Mouse (Mus musculus) fat pad, adult 2 months (tissue): Measurements from ENCODE around the gene Rnf38.

Experiments
- DNase-seq: peaks from one replicate; pipeline ENCODE4 v3.0.0-alpha.2; 2011; ENCODE audit warnings: low read depth, low spot score; ENCODE audit errors: extremely low read depth

Rnf38 gene

GRCm38 (mm10) chr4:44233713-44234003 is at the start of gene Rnf38:
Rnf38 (minus strand) TSS chr4:44233789.
- DNase-seq: no peak

- DNase-seq: peak; percentile 10
These were observed 48.1 kb upstream of the Rnf38 start for GRCm38 (mm10) chr4:44281597-44282265.

- DNase-seq: no peak
These were observed 37.5 kb upstream of the Rnf38 start for GRCm38 (mm10) chr4:44271134-44271533.

DNA sequence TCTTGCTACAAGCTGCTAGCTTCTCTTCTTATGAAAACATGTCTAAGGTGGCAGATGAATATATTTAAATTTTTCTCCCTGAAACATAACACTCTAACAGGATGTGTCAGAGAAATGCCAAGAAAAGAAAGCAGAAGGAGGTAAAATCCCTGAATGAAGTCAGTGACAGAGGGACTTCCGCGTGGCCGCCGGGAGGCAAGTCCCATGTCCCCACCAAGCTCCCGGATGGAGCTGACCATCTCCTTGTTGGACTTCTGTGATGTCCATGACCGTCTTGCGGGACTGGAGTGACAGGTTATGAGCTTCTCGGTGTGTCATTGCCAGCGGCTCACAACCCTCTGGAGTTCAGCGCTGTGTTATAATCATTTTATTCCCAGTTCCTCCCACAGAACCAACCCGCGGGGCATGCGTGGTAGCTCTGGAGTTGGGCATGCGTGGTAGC is 35.8 kb upstream of the Rnf38 start:
- no peak for DNase-seq

DNA sequence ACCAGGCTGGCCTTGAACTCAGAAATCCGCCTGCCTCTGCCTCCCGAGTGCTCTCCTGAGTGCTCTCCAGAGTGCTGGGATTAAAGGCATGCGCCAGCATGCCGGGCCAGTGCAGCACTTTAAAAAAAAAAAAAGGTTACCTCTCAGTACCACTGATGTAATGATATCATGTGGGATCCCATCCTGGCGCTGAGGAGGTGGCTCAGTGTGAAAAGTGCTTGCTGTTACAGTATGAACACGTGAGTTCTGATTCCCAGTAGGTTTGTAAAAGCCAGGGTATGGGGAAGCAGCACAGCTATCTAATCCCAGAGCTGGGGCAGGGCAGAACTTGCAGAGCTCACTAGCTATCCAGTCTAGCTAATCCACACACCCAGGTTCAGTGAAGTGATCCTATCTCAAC is 33.8 kb upstream of the Rnf38 start:
- DNase-seq: no peak

- no peak for DNase-seq
These were observed 31.9 kb upstream of the Rnf38 start for GRCm38 (mm10) chr4:44265500-44265899.

DNA sequence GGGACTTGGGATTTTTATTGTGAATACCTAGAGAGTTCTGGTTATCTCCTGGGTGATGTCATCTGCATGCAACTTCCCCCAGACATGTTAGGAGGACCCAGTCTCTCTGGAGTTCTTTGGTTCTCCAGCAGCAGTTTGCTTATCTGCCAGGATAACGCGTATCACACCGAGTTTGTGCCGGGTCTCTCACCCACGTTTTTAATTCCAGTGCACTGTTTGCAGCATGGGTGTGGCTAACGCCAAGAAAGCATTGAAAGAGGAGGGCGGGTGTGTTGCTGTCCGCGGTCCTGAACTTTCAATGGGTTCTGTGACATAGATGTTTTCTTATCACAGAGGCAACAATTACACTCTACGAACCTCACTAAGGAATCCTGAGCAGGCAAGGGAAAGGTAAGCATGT is 26.7 kb upstream of the Rnf38 start:
- DNase-seq: no peak

DNA sequence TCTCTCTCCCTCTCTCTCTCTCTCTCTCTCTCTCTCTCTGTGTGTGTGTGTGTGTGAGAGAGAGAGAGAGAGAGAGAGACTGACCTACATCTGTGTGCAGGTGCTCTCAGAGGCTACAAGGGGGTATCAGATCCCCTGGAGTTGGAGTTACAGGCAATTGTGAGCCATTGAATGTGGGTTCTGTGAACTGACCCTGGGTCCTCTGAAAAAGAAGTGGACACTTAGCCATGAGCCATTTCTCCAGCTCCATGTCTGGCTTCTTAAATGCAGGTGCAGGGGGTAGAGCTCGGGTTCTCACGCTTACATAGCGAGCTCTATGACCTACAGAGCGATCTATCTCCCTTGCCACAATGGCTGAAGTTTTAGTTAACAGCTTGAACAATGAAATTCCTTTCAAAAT is 25.5 kb upstream of the Rnf38 start:
- no peak for DNase-seq

DNA sequence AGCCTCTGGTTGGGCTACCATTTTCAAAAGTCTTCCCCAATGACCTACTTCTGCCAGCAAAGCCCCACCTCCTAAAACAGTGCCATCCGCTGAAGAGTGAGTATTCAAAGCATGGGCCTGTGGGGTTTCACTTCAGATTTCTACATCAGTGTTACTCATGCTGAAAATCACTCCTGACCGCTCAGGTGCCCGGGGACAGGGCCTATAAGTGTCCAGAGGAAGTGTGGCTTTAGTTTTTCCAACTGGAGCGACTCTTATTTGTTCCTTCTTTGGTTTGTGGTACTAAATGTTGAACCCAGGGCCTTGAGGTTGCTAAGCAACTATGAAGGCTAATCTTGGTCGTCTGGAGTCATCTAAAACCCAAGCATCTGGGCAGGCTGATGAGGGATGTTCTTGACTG is 21.0 kb upstream of the Rnf38 start:
- DNase-seq: no peak

GRCm38 (mm10) chr4:44253191-44253590 is 19.6 kb upstream of the Rnf38 start:
- no peak for DNase-seq

DNA sequence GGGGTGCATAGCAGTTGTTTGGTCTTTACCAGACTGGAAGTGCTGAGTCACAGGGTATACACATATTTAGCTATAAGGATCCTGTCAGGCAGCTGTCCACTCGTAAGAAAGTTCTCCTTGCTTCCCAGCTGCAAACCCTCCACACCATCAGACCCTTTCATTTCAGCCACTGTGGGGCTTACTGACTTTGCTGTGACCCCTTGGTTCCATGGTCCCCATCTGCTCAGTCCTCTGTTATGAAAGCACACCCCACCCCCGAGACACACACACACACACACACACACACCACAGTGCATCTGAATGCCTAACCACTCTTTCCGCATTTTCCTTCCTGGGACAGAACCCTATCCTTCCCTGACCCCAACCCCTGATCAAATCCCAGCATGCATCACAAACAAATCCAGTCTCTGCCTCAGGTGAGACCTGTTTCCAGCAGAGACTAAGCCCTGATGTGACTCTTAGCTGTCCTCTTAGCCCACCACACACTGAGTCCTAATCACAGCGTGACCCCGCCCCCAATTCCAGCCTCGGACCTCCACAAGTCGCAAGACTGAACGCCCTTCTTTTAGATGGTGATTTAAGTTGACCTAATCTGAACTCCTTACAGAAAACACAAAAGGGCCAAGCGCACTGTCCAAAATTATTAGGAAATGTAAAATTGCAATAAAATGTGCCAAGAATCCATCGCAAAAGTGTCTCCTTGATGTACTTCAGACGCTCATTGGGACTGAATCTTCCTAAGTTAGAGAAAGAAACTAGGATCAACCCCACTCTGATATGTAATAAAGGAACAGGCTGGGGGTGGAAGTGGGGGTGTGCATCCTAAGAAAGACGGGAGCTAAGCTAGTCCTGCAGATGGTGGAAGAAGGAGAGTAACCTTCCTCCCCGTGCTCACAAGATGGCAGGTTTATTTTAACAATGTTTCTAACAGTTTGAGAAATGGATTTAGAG is 18.7 kb upstream of the Rnf38 start:
- no peak for DNase-seq

- DNase-seq: no peak
These were observed 17.9 kb upstream of the Rnf38 start for GRCm38 (mm10) chr4:44251521-44251920.

GRCm38 (mm10) chr4:44249705-44250104 is 16.1 kb upstream of the Rnf38 start:
- DNase-seq: no peak

DNA sequence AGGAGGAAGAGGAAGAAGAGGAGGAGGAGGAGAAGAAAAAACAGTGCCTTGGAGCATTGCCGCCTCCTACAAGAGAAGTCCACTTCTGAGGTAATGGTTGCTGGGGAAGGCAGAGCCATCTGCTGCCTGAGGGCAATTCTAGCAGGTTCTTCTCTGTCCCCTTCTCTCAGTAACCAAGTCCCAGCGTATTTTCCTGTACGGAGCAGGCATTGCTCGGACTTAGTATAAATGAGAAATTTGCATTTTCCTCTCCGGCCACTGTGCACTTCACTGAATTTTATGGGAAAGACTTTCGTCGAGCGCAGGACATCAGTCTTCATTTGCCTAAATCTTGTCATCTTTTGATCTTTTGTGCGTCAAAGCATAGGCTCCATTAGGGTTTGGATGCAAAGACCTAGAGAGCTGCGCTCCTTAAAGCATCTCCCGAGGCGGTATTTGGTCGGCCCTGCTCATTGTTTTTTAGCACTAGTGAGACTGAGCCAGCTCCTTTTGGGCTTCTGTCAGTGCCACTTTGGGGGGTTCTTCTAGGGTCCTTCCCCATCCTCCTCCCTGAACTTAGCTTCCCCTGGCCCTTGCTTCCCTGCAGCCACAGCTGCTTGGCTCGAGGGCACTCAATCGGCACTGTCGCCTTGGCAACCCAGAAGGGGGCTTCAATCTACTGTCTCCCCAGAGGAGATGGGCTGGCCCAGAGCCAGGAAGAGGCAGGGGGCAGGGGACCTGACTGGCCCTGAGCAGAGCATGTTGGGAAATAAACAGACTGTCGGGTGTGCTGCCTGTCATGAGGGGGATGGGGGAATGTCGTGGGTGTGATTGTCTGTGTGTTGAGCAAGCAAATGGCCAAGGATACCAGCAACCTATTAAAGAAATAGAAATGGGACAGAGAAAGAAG is 13.7 kb upstream of the Rnf38 start:
- DNase-seq: no peak

GRCm38 (mm10) chr4:44246285-44246684 is 12.7 kb upstream of the Rnf38 start:
- no peak for DNase-seq

DNA sequence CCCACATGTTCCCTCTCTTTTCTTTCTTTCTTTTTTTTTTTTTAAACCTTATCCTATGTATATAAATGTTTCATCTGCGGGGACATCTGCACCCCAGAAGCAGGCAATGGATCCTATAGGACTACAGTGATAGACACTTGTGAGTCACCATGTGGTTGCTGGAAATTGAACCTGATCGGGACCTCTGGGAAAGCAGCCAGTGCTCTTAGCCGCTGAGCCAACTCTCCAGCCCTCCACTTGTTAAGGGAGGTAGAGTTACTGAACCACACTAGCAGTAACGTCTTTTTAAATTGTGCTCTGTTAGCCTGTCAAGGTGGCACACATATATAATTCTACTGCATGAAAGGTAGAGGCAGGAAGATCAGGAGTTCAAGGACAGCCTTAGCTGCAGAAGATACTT is 8.0 kb upstream of the Rnf38 start:
- no peak for DNase-seq

- no peak for DNase-seq
These were observed 2.4 kb upstream of the Rnf38 start for GRCm38 (mm10) chr4:44235946-44236345.

DNA sequence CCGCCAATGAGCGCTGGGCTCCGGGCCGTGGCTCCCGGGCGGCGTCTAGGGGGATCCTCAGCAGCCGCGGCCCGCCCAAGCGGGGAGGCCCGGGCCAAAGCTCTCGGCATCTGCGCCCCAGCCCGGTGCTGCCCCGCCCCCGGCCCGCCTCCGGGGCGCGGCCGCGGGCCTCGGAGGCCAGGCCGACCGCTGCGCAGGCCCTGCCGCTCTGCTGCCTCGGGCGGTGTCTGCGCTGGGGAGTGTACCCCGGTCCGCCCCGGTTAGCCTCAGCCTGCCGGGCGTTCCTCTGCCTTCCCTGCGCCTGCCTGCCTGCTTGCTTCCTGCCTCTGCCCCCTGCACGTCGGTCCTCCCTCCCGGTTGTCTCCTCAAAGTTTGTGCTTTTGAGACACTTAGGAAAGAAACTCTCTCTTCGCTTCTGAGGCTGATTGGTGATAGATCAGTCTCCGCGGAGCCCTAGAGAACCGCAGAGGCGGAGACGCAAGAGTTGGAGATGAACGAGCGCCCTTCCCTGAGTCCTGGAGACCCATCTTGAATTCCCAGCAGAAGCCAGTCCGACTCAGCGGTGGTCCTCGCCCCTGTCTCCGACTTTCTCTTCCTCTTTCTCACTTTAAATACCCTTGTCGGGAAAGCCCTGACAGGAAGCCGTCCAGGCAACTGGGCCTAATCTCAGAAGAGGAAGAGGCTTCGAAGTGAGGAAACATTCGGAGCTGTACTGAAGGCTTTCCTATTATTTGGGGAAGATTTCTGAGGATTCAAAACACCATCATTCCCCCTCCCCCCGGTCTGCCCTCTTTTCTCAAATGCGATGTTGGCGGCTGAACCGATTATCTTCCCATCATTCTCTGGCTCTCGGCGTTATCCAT is 646 bp upstream of the Rnf38 start:
- DNase-seq: peak; percentile 3

- no peak for DNase-seq
These were observed 547 bp downstream of the Rnf38 start for GRCm38 (mm10) chr4:44232771-44233712.
